Mouse (Mus musculus) midbrain, postnatal 0 days (tissue): ENCODE results near the gene Tspan18. TPM values are rescaled to one million over a fixed set of nuclear protein-coding genes. Genes with fewer than 3 reads are reported as not detected.

Experiments
- ATAC-seq: fragments of 200-750 bp; cut with Nextera tagmentation; 2 replicates; pipeline ENCODE4 v1.8.0; 2017; ENCODE audit warnings: moderate number of reproducible peaks, mild to moderate bottlenecking, moderate TSS enrichment, moderate library complexity; ENCODE audit not compliant: low FRiP score
- DNase-seq: peaks from one replicate; pipeline ENCODE4 v3.0.0-alpha.2; 2015; ENCODE audit warnings: low spot score
- H3K27ac ChIP-seq: fragments of 300-500 bp; sonication (generic); 2 replicates; pipeline ENCODE4 v1.5.1; 2014; ENCODE audit warnings: low read depth, mild to moderate bottlenecking, low read length, mixed read lengths
- H3K27me3 ChIP-seq: fragments of 300-500 bp; sonication (generic); 2 replicates; pipeline ENCODE4 v1.6.1; 2014; ENCODE audit warnings: low read length, control low read depth, mixed read lengths; ENCODE audit not compliant: insufficient read depth
- H3K36me3 ChIP-seq: fragments of 300-500 bp; sonication (generic); 2 replicates; pipeline ENCODE4 v1.6.1; 2014; ENCODE audit warnings: low read length, control low read depth, mixed read lengths; ENCODE audit not compliant: insufficient read depth
- H3K4me1 ChIP-seq: fragments of 300-500 bp; sonication (generic); 2 replicates; pipeline ENCODE4 v1.6.1; 2014; ENCODE audit warnings: mild to moderate bottlenecking, control low read depth, antibody characterized with exemption, low read length, mixed read lengths; ENCODE audit not compliant: insufficient read depth
- H3K4me2 ChIP-seq: fragments of 300-500 bp; sonication (generic); 2 replicates; pipeline ENCODE4 v1.6.1; 2014; ENCODE audit warnings: low read depth, mild to moderate bottlenecking, low read length, mixed read lengths; ENCODE audit not compliant: poor library complexity, severe bottlenecking
- H3K4me3 ChIP-seq: fragments of 300-500 bp; sonication (generic); 2 replicates; pipeline ENCODE4 v1.5.1; 2014; ENCODE audit warnings: low read depth, mild to moderate bottlenecking, low read length, moderate library complexity
- H3K9ac ChIP-seq: fragments of 300-500 bp; sonication (generic); replicated peaks from 2 replicates; pipeline ENCODE4 v1.6.1; 2014; ENCODE audit warnings: mild to moderate bottlenecking, low read length, moderate library complexity, mixed read lengths; ENCODE audit not compliant: poor library complexity, severe bottlenecking
- H3K9me3 ChIP-seq: fragments of 300-500 bp; sonication (generic); 2 replicates; pipeline ENCODE4 v1.6.1; 2016; ENCODE audit warnings: low read length, control low read depth
- CTCF ChIP-seq: IDR thresholded peaks from 2 replicates; pipeline ENCODE4 v1.5.1; 2016; ENCODE audit warnings: antibody characterized with exemption, mild to moderate bottlenecking
- WGBS: fragments of 180-500 bp; shearing (Covaris S2); extraction: QIAGEN DNeasy Blood & Tissue Kit; methylation state at CpG from one replicate; pipeline ENCODE4 v1.1.7; 2014; 5-methylcytosine and 5-hydroxymethylcytosine counted together
- polyA plus RNA-seq: library from polyadenylated mRNA; unstranded; fragments of >200 nt; fragmentation: Nextera tagmentation; extraction: Ambion mirVana; gene quantifications from 2 replicates; pipeline ENCODE4 v1.2.1, GENCODE M21; 2015
- total RNA-seq: library from RNA; depleted of rRNA; stranded (reverse); fragments of >200 nt; gene quantifications from 2 replicates; pipeline ENCODE4 v1.2.3, GENCODE M21; 2014; rRNA removed

Tspan18 gene
- total and polyA plus RNA-seq, 2 experiments from 2014 or later: 16.5 to 19.8 TPM

- TF ChIP-seq CTCF: no peak
- Histone ChIP-seq H3K4me3 (no peak overlapping the region), H3K9ac (no peak overlapping the region), H3K9me3 (no peaks in the 10 kb centered on the region), H3K27ac (no peak overlapping the region), H3K27me3 (no peaks in the 10 kb centered on the region), H3K36me3 (no peaks in the 10 kb centered on the region), H3K4me1 (0 out of 2 replicates have a peak, but pooled peaks cover 5% of the 10 kb centered on the region), H3K4me2 (no peak overlapping the region)
- 69% methylated on average over 6 of the region's 6 CpGs for WGBS
- DNase-seq (no peak), ATAC-seq (no peak)
Measured at GRCm38 (mm10) chr2:93152191-93152601, 182.1 kb downstream of the Tspan18 start.

Other genes starting within 250 kb of the Tspan18 start
- 111 and 124 TPM in 2 replicates for gene Trp53i11, start 147.0 kb downstream of the Tspan18 start, total RNA-seq
- 74.7 and 76.0 TPM in 2 replicates for gene Trp53i11, start 147.0 kb downstream of the Tspan18 start, polyA plus RNA-seq
- gene Cd82, start 128.6 kb upstream of the Tspan18 start, total RNA-seq: 9.2 and 11.4 TPM in 2 replicates
- gene Cd82, start 128.6 kb upstream of the Tspan18 start, polyA plus RNA-seq: 14.5 and 14.8 TPM in 2 replicates
- not detected in 2 replicates for gene Gm10803, start 226.1 kb upstream of the Tspan18 start, total RNA-seq
- not detected in 2 replicates for gene Gm10803, start 226.1 kb upstream of the Tspan18 start, polyA plus RNA-seq